Mouse (Mus musculus): ENCODE measurements around the gene Myh9.

- no peak for TF ChIP-seq ZC3H11A (IDR thresholded peaks at IDR 0.05; ENCODE audit: borderline replicate concordance, low read depth, low read length)
- no peak for TF ChIP-seq MAFK (IDR thresholded peaks at IDR 0.05; ENCODE audit: insufficient read depth, low read depth, low read length)
Observed at GRCm38 (mm10) chr15:77831138-77831579, 10.8 kb downstream of the Myh9 start.

Measured in ES-E14 (cell line).